Mouse (Mus musculus) retina, postnatal 1 day (tissue): Measurements from ENCODE around the gene Npnt.

ENCODE experiments used
- DNase-seq: peaks from one replicate; pipeline ENCODE4 v3.0.0-alpha.2; 2012

Npnt gene

GRCm38 (mm10) chr3:132949791-132950528 lies at the start of gene Npnt:
Gene Npnt, minus strand, starts transcription at chr3:132950291.
- peak; percentile 77 for DNase-seq

DNA sequence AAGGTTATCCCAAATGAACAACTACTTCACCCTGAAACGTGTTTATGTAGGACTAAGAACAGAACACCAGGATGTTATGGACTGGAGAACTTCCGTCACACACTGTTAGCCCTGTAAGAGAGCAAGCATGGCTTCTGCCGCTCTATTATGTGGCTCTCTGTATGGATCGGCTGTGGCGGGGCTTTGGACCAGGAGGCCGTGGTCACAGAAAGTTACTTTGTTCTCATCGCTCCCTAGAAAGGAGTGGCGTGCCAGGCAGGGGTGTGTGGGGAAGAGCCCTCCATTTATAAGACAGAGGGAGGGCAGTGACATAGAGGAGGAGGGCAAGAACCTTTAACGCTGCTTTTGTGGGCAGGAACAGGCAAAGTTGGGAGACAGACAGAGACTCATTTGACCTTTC lies 46.2 kb upstream of the Npnt start:
- DNase-seq, result no peak

- DNase-seq, result no peak
Observed at GRCm38 (mm10) chr3:132995904-132996267, 45.8 kb upstream of the Npnt start.

DNA sequence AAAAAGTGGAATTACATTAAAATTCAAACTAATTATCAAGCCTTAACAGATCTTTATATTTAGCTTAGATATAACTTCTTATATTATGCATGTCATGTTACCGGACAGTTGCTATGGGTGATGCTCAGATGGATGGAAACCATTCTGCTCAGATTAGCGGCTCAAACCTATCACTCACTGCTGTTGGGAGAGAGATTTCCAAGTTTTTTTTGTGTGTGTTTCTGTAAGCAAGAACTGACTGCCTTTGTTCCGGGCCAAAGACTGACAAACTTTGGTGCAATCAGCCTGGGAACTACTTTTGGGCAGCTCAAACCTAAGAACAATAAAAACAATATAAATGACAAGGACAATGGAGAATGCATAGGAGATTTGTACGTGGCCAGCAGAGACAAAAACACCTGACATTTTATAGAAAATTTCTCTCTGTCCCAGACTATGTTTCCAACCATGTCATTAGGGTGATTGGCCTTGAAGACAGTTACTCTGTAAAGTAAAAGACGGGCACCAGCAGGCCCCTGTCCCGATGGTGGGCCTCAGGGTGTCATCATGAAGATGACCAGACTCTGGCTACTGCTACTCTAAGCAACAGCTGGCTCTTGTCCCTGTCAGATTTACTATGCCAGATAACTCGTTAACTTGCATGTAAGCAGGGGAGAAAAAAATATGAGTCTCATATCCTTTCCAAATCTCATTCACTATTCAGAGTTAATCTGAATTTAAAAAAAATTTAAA lies 45.2 kb upstream of the Npnt start:
- no peak for DNase-seq

GRCm38 (mm10) chr3:132986188-132986587 lies 36.1 kb upstream of the Npnt start:
- no peak for DNase-seq

- DNase-seq, result no peak
Observed at GRCm38 (mm10) chr3:132983845-132984485, 33.9 kb upstream of the Npnt start.

- no peak for DNase-seq
Observed at GRCm38 (mm10) chr3:132981968-132982367, 31.9 kb upstream of the Npnt start.

DNA sequence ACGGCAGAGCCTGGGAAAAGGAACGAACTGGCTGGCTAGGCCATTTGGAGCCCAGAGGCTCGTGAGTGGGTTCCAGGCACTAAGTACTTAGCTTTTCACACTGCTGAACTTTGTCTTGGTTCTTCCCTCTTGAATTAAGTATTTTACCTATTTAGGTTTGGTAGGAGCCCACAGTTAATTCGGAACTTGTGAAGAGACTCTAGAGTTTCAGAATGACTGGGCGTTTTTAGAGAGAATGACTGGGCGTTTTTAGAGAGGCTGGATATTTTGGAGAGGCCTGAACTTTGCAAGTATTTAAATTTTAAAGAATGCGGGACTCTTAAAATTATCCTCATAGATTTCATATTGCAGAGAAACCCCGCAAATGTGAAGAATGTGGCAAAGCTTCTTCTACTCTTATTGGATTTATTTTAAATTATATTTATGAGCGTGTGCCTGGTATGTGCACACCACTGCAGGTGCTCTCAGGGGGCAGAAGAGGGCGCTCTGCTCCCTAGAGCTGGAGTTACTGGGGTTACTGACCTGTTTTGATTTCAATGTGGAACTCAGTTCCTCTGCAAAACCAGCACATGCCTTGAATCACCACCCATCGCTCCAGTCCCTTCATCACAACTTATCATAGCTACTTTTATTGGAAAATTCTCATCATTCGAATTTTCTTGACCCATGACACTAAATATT lies 29.8 kb upstream of the Npnt start:
- no peak for DNase-seq

- DNase-seq, result no peak
Observed at GRCm38 (mm10) chr3:132966255-132966654, 16.2 kb upstream of the Npnt start.

DNA sequence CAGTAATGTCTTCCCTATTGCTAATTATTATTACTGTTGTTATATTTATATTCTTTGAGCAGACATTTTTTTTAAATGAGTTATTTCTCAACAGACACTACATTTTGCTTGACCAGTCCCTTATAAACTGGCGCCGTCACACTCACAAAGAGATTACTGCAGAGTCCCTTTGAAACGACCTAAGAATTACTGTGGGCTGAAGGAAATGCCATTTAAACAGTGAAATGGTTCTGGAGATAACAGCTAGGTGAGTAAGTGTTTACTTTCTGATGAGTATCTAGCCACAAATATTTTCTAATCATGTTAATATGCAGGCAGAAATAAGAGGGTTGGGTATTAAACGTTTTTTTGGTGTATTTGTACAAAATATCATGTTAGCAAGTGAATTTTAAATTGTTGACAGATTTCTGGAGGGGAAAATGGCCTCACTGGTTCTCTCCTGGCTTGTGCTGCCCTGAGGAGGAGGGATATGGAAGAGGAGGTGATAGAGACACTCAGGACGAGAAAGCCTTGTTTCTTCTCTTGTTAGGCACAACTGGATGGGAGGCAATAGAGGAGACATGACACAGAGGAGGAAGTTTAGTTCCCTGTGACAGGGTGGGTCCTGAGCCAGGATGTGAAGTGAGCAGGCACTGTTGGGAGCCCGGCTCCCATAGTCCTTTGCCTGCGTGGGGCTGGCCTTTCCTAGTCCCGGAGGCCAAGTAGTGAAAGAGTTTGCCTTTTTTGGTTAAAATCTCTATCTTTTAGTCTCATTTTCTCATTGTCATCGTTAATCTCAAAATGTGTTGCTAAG lies 14.8 kb upstream of the Npnt start:
- DNase-seq, result no peak

DNA sequence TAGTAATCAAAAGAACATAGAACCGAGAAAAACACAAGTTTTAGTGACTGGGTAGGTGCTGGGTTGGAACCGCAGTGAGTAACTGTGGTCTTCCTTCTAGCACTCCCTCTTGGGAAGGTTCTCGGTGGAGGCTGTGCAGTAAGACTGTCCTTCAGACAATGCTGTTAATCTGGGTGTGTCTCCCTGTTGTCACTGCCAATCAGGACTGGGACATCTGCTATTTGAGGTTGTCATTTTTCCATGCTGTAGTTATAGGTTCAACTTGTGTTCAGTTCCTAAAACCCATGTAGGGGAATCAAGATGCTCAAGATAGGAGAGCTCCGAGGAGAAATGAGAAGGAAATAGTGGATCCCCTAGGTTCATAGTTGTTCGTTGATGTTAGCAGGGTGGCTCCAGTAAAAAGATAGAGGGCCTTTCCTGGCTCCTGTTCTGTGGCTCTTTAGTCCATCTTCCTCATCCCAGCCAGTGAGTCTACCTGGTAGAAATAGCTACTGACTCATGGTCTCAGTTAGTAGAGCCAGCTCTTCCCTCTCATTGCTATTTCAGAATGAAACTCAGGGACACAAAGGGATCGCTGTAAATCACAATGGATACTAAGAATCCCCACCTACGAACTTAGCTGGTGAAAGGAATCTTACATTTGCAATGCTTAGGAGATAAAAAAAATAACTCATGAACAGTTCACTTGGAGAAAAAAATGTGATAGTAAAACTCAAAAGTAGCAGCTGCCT lies 12.7 kb upstream of the Npnt start:
- no peak for DNase-seq

- no peak for DNase-seq
Observed at GRCm38 (mm10) chr3:132950529-132950880, 414 bp upstream of the Npnt start.

DNA sequence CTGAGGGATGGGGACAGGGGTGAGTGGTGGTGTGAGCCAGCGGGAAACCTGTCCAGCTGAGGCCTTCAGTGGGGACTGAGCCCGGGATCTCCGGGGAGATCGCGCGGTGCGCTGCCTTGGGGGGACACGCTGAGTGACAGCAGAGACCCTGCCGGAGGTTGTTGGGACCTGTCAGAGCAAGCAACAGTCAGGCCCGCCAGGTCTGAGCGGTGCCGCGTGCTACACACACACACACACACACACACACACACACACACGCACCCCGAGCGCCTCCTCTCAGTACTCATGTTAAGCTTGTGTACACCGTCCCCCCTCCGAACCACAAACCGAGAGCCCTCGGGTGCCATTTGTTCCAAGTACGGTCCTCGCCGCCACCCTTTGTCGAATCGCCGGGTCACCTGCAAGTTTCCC lies 706 bp downstream of the Npnt start:
- DNase-seq, result peak; percentile 63

DNA sequence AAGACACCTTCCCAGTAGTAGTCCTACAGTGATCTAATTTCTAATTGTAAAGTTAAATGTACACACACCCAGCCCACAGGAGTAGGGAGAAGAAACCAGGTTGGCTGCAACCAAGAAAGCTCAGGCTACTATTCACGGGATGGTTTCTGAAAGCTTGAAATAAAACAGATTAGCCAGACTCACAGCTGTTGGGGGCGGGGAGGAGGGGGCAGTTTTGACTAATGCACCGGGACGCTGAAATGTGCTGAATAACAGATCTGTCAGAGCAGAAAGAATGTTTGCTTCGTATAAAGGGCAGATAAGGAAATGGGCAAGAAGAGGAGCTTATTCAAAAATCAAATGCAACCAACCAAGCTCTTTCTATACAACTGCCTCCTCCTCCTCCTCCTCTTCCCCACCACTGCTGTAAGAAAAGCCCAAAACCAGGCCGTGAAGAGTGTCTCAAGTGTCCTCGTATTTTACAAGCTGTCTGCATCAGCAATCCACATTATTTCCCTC lies 1.7 kb downstream of the Npnt start:
- peak; percentile 19 for DNase-seq

GRCm38 (mm10) chr3:132946086-132946485 lies 4.0 kb downstream of the Npnt start:
- DNase-seq, result no peak

DNA sequence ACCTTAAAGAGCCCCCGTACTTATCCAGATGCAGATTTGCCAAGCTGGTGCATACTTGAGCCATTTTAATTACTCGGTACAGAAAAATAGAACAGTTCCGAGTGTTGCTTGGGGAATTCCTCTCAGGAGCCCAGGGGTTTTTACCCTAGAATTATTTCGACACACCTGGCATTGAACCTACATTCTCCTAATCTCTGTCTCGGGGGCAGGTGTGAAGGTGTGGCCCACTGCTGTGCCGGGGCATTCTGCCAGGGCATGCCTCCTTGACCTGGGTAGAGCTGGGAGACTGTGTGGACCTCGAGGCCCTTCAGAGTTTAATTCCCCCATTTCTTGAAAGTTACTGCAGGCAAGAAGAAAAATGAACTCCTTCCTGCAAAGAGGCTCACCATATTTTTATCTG lies 4.4 kb downstream of the Npnt start:
- no peak for DNase-seq

- no peak for DNase-seq
Observed at GRCm38 (mm10) chr3:132944609-132945008, 5.5 kb downstream of the Npnt start.

- DNase-seq, result no peak
Observed at GRCm38 (mm10) chr3:132944193-132944592, 5.9 kb downstream of the Npnt start.

- DNase-seq, result no peak
Observed at GRCm38 (mm10) chr3:132942778-132943177, 7.3 kb downstream of the Npnt start.

- no peak for DNase-seq
Observed at GRCm38 (mm10) chr3:132940181-132940990, 9.7 kb downstream of the Npnt start.

DNA sequence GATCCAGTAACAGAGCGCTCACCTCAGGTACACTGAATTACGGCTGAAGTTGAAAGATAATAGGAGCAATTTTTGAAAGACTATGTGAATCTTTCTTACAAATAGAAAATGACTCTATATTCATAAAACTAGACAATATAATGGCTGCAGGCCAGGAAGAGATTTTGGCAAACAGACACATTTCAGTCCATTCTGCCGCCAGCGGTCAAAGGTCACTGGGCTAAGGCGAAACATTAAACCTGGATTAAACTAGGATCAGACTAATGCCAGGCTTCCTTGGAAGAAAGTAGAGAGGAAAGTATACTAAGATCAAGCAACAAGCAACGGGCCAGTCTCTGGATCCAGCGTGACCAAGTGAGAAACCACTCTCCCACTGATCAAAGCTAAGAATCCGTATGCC lies 11.1 kb downstream of the Npnt start:
- no peak for DNase-seq
